Mouse (Mus musculus): ENCODE measurements around the gene D630003M21Rik.

GRCm38 (mm10) chr2:158228670-158229502 lies at the start of gene D630003M21Rik:
- no peak for TF ChIP-seq CTCF (IDR thresholded peaks at IDR 0.05; ENCODE audit: low read depth, low read length)
- no peak for TF ChIP-seq POLR2A (IDR thresholded peaks at IDR 0.05; ENCODE audit: extremely low read depth, insufficient read depth, low read length)
